Mouse (Mus musculus): ENCODE measurements around the gene Slc25a51.

Gene Slc25a51

GRCm38 (mm10) chr4:45423406-45423805 is 14.8 kb upstream of the Slc25a51 start:
- no peak for DNase-seq (ENCODE audit: low spot score in 2 of 2)

GRCm38 (mm10) chr4:45422640-45423039 is 14.1 kb upstream of the Slc25a51 start:
- DNase-seq (ENCODE audit: low spot score in 2 of 2): no peak

- no peak for DNase-seq (ENCODE audit: low spot score in 2 of 2)
These were observed 13.1 kb upstream of the Slc25a51 start for GRCm38 (mm10) chr4:45421519-45422260.

- no peak for DNase-seq (ENCODE audit: low spot score in 2 of 2)
These were observed 12.2 kb upstream of the Slc25a51 start for GRCm38 (mm10) chr4:45420733-45421132.

DNA sequence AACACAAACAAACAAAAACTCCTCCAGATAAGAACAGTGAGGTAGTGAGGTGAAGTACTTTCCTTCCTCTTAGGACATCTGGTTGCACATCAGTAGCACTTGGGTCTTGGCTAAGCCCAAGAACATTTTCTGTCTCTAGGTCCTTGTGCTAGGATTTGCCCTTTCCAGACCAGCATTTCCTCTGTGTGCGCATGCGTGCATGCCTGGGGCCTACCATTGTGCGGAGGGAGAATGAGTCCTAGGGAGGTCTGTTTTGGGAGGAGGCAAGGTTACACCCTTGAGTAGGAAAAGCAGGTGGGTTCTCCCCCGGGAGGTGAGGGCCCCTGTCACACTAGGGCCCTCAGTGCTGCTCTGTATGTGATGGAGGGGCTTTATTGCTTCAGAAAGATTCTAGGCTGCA is 10.5 kb upstream of the Slc25a51 start:
- no peak for DNase-seq (ENCODE audit: low spot score in 2 of 2)

GRCm38 (mm10) chr4:45418229-45418950 is 9.8 kb upstream of the Slc25a51 start:
- peak; percentile 63 to 77 for DNase-seq (ENCODE audit: low spot score in 2 of 2)

DNA sequence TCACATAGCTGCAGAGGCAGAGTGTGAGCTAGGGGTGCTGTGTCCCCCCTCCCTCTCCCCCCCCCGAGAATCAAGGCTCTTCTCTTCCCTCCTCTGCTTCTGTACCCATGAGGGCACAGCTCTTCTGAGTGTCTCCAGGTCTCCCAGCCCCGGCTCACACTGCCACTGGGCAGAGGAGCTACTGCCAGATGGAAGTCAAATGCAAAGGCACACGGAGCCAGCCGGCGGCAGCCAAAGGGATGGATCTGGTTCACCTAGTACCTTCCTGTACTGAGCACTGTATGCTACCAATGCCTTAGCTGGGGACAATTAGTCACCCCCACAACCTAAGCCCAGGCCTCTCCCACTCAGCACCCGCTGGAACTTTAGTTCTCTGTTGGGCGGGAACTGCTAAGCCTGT is 7.7 kb upstream of the Slc25a51 start:
- DNase-seq (ENCODE audit: low spot score in 2 of 2): no peak

- DNase-seq (ENCODE audit: low spot score in 2 of 2): no peak
These were observed 5.2 kb upstream of the Slc25a51 start for GRCm38 (mm10) chr4:45413674-45414338.

- DNase-seq (ENCODE audit: low spot score in 2 of 2): no peak
These were observed 4.0 kb upstream of the Slc25a51 start for GRCm38 (mm10) chr4:45412433-45413192.

DNA sequence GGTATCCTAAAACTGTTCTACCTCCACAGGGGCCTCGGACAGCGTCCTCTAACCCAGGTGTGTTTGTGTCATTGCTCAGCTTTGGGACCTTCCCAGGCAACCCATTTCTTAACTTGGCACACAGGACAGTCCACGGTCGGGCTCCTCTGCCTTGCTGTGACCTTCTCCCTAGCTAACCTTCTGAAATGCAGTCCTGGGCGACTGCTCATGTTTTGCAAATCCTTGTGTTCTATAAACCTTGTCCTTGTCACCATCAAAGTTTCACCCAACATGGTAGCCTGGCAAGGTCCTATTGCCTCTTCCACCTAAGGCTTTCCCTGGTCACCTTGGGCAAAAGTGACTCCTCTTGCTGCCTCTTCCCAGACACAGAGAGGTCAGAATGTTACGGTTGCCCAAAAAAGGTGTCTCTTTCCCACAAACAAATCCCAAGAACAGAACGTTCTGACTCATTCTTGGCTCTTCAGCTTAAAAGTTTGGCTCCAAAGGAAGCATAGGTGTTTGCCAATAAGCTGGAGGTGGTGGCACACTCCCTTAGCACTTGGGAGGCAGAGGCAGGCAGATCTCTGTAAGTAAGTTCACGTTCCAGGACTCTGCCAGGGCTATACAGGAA is 2.7 kb upstream of the Slc25a51 start:
- no peak for DNase-seq (ENCODE audit: low spot score in 2 of 2)

- DNase-seq (ENCODE audit: low spot score in 2 of 2): peak; percentile 53 to 56
These were observed 704 bp upstream of the Slc25a51 start for GRCm38 (mm10) chr4:45409270-45409669.

GRCm38 (mm10) chr4:45407703-45408334 is 747 bp downstream of the Slc25a51 start:
- no peak for DNase-seq (ENCODE audit: low spot score in 2 of 2)

DNA sequence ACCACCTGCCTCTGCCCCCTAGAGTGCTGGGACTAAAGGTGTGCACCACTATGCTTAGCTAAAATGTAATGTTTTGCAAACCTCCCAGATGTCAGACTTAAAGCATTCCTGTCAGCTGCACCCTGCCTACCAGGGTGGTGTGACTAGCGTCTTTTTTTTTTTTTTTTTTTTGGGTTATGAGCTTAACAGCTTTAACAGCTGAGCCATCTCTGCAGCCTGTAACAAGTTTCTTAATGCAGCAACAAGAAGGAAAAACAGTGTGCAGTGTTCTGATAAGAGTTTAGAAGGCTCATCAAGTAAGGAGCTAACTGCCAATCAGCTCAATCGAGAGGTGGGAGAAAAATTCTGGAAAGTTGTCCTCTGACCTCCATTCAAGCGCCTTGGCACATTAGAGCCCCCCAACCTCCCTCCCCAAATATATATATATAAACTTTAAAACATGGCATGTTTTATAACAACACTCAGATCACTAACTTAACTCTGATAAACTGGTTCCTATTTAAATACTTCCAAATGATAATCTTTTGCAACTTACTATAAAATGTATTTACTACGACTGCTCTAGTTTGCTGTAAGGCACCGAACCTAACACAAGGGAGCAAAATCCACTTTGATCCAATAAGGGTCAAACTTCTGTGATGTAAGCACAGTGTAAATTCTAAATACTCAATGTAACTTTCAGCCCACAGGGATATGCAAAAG is 1.4 kb downstream of the Slc25a51 start:
- peak in 1 of 2 experiments; percentile 6 for DNase-seq (ENCODE audit: low spot score in 2 of 2)

DNA sequence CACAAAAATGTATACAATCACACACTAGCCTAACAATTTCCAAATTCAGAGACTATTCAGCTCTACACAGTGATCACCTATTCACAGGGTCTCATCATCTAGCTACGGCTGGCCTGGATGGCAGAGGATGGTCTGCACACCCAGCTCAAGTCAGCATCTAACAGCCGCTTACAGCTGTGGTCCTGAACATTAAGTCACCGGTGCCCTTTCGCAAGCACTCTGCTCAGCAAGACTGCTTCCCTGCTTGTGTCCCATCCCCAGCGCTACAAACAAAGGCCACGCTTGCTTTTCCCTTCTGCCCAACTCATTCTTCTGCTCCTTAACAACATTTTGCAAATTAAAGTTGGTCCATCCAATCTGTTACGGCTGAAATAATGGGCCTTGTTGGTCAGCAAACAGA is 2.2 kb downstream of the Slc25a51 start:
- peak in 1 of 2 experiments; percentile 18 for DNase-seq (ENCODE audit: low spot score in 2 of 2)

DNA sequence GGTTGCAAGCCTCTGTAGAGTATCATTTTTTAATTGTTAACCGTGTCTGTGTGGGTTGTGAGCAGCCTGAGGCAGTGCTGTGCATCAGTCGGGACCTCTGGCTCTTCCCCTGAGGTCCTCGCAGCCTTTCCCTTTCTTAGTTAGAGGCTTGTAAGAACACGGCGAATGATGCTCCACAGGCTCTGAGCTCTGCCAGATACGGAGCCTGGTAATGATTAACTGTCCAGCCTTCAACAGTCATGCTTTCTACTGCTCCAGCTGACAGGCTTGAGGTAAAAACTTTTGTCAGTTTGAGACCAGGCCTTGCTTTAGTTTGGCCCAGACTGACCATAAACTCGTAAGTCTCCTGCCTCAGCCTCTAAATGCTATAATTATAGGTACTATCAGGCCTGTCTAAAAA is 3.3 kb downstream of the Slc25a51 start:
- DNase-seq (ENCODE audit: low spot score in 2 of 2): peak in 1 of 2 experiments; percentile 11

- no peak for DNase-seq (ENCODE audit: low spot score in 2 of 2)
These were observed 4.5 kb downstream of the Slc25a51 start for GRCm38 (mm10) chr4:45404086-45404485.

GRCm38 (mm10) chr4:45403499-45403878 is 5.1 kb downstream of the Slc25a51 start:
- no peak for DNase-seq (ENCODE audit: low spot score in 2 of 2)

DNA sequence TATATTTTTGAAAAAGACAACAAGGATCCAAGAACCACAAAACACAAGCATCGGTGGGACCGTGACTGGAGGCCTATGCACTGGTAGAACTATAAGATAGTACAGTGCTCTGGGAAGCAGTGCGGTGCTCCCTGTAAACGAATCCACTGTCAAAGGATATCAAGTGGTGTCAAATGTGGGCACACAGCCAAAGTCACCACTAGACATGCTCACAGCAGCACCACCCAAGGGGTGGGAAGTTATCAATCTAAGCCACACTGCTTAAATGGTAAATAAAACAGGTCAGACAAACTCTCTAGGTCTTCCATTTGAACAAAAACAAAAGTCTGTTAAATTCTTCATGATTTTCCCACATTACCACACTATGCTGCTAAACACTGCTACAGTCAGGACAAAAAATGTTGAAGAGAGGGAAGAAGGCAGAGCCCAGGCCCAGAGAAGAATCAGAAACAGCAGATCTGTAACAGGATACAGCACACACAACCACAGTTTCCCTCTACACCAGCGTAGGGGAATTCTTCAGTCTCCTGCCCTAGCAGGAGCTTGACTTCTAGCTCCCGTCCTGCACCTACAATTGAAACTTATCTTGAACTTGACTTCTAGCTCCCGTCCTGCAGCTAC is 5.6 kb downstream of the Slc25a51 start:
- DNase-seq (ENCODE audit: low spot score in 2 of 2): no peak

DNA sequence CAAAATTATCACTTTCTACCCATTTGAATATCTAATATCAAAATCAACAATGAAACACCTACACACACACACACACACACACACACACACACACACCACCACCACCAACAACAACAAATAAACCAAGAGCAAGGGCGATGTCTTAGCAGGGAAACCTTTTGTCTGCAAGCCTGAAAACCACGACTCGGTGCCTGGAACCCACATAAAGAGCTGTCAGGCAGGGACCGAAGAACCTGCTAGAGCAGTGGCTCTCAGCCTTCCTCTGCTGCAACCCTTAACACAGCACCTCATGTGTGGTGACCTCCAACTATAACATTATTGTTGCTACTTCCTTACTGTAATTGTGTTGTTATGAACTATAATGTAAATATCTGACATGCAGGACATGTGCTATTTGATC is 6.3 kb downstream of the Slc25a51 start:
- DNase-seq (ENCODE audit: low spot score in 2 of 2): no peak

Data from right cerebral cortex, postnatal 10 days (tissue).